Mouse (Mus musculus) layer of hippocampus, postnatal 14 days (tissue): Measurements from ENCODE around the gene Nipsnap3a. TPM values are rescaled to one million over a fixed set of nuclear protein-coding genes. Genes with fewer than 3 reads are reported as not detected.

Experiments used
- DNase-seq, 2 experiments: peaks; one replicate each; pipeline ENCODE4 v3.0.0; 2021 to 2022; ENCODE audit warnings: low spot score in 2 of 2, mixed read lengths in 1 of 2
- total RNA-seq, 2 experiments: library from RNA; stranded (reverse); gene quantifications; 2 replicates each; pipeline ENCODE4 v1.2.3; 2021

Gene Nipsnap3a
- total RNA-seq, 2 experiments from 2014 or later, result not detected

DNA sequence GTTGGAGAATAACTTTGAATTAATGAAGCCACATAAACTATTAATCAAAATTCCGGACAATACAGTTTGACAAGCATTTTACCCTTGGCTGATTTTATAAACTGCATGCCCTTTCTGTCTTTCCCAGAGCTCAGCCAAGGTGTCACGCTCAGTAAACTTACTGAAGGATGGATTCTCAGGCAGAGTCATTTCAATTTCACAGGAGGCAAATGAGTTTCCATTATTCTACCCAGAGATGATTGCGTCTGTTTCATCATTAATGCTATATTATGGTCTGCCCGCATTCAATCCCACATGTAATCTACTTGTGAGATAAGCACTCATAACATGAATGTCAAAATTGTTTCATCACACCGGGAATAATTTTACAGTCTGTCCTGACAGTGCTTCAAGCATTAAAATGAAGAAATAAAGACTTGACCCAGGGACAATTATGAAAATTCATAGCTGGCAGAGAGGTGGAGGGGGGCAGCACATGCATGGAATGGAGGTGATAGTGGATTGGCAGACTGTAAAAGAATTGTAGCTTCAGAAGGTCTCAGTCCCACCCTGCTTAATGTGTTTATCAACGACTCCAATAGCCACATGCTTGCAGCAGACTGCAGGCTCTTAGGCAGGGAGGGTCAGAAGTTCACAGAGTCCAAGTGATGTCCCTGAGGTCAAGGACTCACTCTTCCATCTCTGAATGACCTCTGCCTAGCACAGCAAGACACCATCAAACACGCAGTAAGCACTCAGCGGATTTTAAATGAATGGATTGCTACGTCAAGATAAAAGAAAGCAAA is 57.4 kb downstream of the Nipsnap3a start:
- DNase-seq, result no peak

Other genes starting within 250 kb of the Nipsnap3a start
- gene Olfr275, start 174.7 kb upstream of the Nipsnap3a start, total RNA-seq, result not detected
- gene Olfr273, start 130.0 kb upstream of the Nipsnap3a start, total RNA-seq, result not detected
- not detected for gene Olfr272, start 70.1 kb upstream of the Nipsnap3a start, total RNA-seq
- gene Olfr270, start 24.7 kb upstream of the Nipsnap3a start, total RNA-seq, result not detected
- 10 to 100 TPM; 15.0 to 19.5 TPM for gene Nipsnap3b, start 22.6 kb downstream of the Nipsnap3a start, total RNA-seq
- gene Abca1, start 170.6 kb downstream of the Nipsnap3a start, total RNA-seq, result 10 to 100 TPM; 30.1 to 33.6 TPM